Mouse (Mus musculus): ENCODE measurements around the gene Vps8. TPM values are rescaled to one million over a fixed set of nuclear protein-coding genes. Genes with fewer than 3 reads are reported as not detected.

Gene Vps8
- 11.8 TPM for polyA plus RNA-seq (2017; shearing (Covaris generic))

GRCm38 (mm10) chr16:21422645-21423545 lies at the start of gene Vps8:
Vps8 (plus strand) TSS chr16:21423118.

Other genes with a start within 250 kb of the Vps8 start
- gene Ephb3, start 218.4 kb upstream of the Vps8 start, polyA plus RNA-seq (2017; shearing (Covaris generic)), result 0.18 TPM

Data from effector memory CD4-positive, alpha-beta T cell, adult 7 months (primary cell).